Mouse (Mus musculus) retina, adult 2 months (tissue): ENCODE measurements around the gene Hey2.

Source experiments
- DNase-seq: peaks from one replicate; pipeline ENCODE4 v3.0.0-alpha.2; 2012; ENCODE audit warnings: low read depth, low spot score

The Hey2 gene

DNA sequence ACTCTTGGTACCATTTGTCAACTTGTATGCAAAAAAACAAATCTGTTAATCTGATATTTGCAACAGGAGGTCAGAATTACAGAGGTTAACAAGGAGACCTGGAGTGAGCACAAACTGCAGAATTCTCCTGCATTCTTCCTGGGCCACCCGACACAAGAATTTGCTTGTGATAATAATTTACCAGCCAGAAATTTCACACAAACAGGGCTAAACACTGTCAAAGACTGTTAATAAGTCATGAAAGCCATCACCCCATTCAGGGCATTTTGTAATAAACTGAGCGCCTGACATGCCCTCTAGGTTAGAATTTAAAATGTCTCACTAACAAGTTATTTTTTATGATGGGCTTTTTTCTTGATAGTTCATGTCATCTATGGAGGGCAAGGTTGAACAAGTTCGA is 51.6 kb downstream of the Hey2 start:
- DNase-seq: no peak

- no peak for DNase-seq
Observed at GRCm38 (mm10) chr10:30789521-30789920, 53.1 kb downstream of the Hey2 start.

GRCm38 (mm10) chr10:30788340-30788721 is 54.3 kb downstream of the Hey2 start:
- no peak for DNase-seq

DNA sequence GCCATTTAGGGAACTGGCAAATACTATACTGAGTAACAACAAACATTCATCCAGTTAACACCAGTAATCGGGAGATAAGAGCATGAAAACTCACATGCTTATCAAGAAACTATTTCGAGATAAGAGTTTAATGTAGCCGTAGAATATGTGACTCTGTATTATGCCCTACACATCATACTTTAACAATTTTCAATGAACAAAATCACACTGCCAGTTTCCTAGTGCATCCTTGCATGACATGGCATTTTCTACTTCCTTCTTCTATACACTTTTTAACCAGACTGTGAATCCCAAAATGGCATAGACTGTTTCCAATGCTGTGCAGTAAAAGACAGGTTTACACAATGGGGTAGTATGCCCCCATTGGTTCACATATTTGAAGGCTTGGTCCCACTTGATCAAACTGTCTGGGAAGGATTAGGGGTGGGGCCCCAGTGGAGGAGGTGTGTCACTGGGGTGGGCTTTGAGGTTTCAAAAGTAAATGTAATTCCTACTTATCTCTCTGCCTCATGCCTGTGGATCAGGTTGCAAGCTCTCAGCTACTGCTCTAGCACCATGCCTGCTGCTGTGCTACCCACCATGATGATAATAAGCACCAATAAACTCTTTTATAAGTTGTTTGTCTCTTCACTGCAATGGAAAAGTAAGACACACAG is 54.8 kb downstream of the Hey2 start:
- DNase-seq: no peak

DNA sequence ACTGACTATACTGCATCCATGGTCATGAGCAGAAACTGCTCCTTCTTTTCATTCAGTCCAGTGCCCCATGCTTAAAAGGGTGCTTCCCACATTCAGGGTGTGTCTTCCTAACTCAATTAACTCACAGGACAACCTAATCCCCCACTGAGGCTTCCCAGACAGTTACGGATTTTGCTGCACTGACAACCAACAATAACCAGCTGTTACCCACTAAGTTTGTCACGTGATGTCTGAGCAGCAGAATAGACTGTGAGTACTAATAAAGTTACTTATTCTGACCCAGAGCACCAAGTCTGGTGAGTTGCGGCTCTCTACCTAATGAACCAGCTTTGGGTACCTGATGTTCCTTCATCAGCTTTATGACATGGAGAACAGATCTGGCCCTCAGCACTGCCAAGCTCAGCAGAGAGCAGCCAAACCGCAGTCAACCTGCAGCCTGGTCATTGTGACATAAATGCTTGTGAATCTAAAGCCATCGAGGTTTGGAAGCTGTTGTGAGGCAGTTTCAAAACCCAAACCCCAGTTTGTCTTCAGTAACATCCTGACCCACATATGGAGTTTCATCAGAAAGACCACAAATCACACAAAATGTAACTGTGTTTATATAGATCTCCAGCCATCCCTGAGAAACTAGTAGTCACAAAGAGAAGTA is 56.4 kb downstream of the Hey2 start:
- DNase-seq: no peak
